19 mouse cellular contexts compared by ENCODE assay signal in genomic region chr7:143284866-143285265, GRCm38 (mm10).
DNase-seq lines count a peak whose midpoint lies in the region; ATAC-seq and TF ChIP-seq lines count a peak whose summit lies in the region.
"Had no signal": no experiment of that assay in that cellular context is flagged by ENCODE, and none has a peak within 500 bp of the region (broad histone marks: within the 10 kb centered on the region; RNA-seq: fewer than 3 reads in every experiment).

No protein-coding gene starts in this region.

- no peak overlapping the region for H3K4me2 ChIP-seq in liver, embryonic 15.5 days
- no peak overlapping the region for H3K4me2 ChIP-seq in liver, postnatal 0 days (ENCODE audit: low read depth, low read length)
- H3K4me2 ChIP-seq: embryonic facial prominence, embryonic 13.5 days; forebrain, embryonic 12.5 days; hindbrain, embryonic 12.5 days had no signal

- no peak for TF ChIP-seq CTCF in liver, postnatal 0 days (IDR thresholded peaks at IDR 0.05; ENCODE audit: low read depth)
- TF ChIP-seq CTCF in thymus, adult 2 months (IDR thresholded peaks at IDR 0.05; ENCODE audit: borderline replicate concordance, control insufficient read depth, extremely low read depth, insufficient read depth, low read length, poor library complexity): no peak

- H3K36me3 ChIP-seq in liver, embryonic 15.5 days (replicated peaks): no peaks in the 10 kb centered on the region
- H3K36me3 ChIP-seq in liver, postnatal 0 days (replicated peaks; ENCODE audit: insufficient read depth, low read length): no peaks in the 10 kb centered on the region
- no peaks in the 10 kb centered on the region for H3K36me3 ChIP-seq in thymus, adult 2 months (ENCODE audit: control insufficient read depth, insufficient read depth, low read length)
- H3K36me3 ChIP-seq: forebrain, embryonic 12.5 days; hindbrain, embryonic 12.5 days had no signal

- no peak for TF ChIP-seq POLR2A in thymus, adult 2 months (IDR thresholded peaks at IDR 0.05; ENCODE audit: control insufficient read depth, extremely low read depth, insufficient read depth, low read length, poor library complexity)

- 0 out of 2 replicates have a peak overlapping the region, but pooled peaks have one; percentile 6 for H3K9ac ChIP-seq in liver, embryonic 15.5 days
- no peak overlapping the region for H3K9ac ChIP-seq in liver, postnatal 0 days (replicated peaks)
- H3K9ac ChIP-seq: embryonic facial prominence, embryonic 13.5 days; forebrain, embryonic 12.5 days; hindbrain, embryonic 12.5 days had no signal

- H3K27me3 ChIP-seq in liver, embryonic 15.5 days: no peaks in the 10 kb centered on the region
- H3K27me3 ChIP-seq in liver, postnatal 0 days (ENCODE audit: insufficient read depth, low read length): no peaks in the 10 kb centered on the region
- no peaks in the 10 kb centered on the region for H3K27me3 ChIP-seq in thymus, adult 2 months (ENCODE audit: control insufficient read depth, insufficient read depth, low read length)
- H3K27me3 ChIP-seq: embryonic facial prominence, embryonic 13.5 days; hindbrain, embryonic 12.5 days; Patski had no signal

- H3K4me1 ChIP-seq in liver, embryonic 15.5 days (replicated peaks): peaks cover 70% of the 10 kb centered on the region
- H3K4me1 ChIP-seq in liver, postnatal 0 days (ENCODE audit: insufficient read depth): peaks cover 66% of the 10 kb centered on the region
- peaks cover 27% of the 10 kb centered on the region for H3K4me1 ChIP-seq in thymus, adult 2 months (replicated peaks; ENCODE audit: control insufficient read depth, insufficient read depth, low read length)

- H3K27ac ChIP-seq in liver, embryonic 15.5 days (replicated peaks): no peak overlapping the region
- H3K27ac ChIP-seq in liver, postnatal 0 days (ENCODE audit: low read depth): no peak overlapping the region
- H3K27ac ChIP-seq in thymus, adult 2 months (ENCODE audit: control insufficient read depth, insufficient read depth, low read length): peak overlapping the region; percentile 30
- H3K27ac ChIP-seq: embryonic facial prominence, embryonic 13.5 days; forebrain, embryonic 12.5 days; hindbrain, embryonic 12.5 days had no signal

- no peak for DNase-seq in liver, postnatal 0 days
- peak; percentile 22 for DNase-seq in thymus, adult 2 months
- peak; percentile 33 to 34 for DNase-seq in thymus, postnatal 10 days (ENCODE audit: low spot score in 2 of 2)
- DNase-seq in thymus, postnatal 4 days: peak; percentile 42
- no peak for DNase-seq in ovary, adult 18-20 months (ENCODE audit: low spot score)
- DNase-seq: adrenal gland, postnatal 14 days; cerebellum, adult 18-20 months; cerebellum, adult 9-11 months; cerebellum, postnatal 36 days; gastrocnemius, postnatal 25 days; heart, postnatal 10 days; heart, postnatal 4 days had no signal

- 36% methylated on average over 1 of the region's 1 CpGs for WGBS in liver, embryonic 15.5 days (ENCODE audit: insufficient replicate concordance)
- 60% methylated on average over 1 of the region's 1 CpGs for WGBS in liver, postnatal 0 days (ENCODE audit: insufficient replicate concordance)
- WGBS in thymus, adult 2 months: 3% methylated on average over 1 of the region's 1 CpGs

- TF ChIP-seq EP300 in liver, postnatal 0 days (IDR thresholded peaks at IDR 0.05; ENCODE audit: low read depth): no peak

- ATAC-seq in liver, embryonic 15.5 days (ENCODE audit: insufficient read depth): no peak
- no peak for ATAC-seq in liver, postnatal 0 days
- ATAC-seq: activated CD4-positive, CD25-positive, alpha-beta regulatory T cell, adult 4 months; forebrain, embryonic 16.5 days; Patski had no signal

- H3K9me3 ChIP-seq in liver, embryonic 15.5 days (replicated peaks): no peaks in the 10 kb centered on the region
- H3K9me3 ChIP-seq in liver, postnatal 0 days (ENCODE audit: low read length): no peaks in the 10 kb centered on the region
- H3K9me3 ChIP-seq: embryonic facial prominence, embryonic 13.5 days; forebrain, embryonic 12.5 days; hindbrain, embryonic 12.5 days had no signal

- no peak overlapping the region for H3K4me3 ChIP-seq in liver, embryonic 15.5 days (replicated peaks)
- no peak overlapping the region for H3K4me3 ChIP-seq in liver, postnatal 0 days (ENCODE audit: low read depth, low read length)
- no peak overlapping the region for H3K4me3 ChIP-seq in thymus, adult 2 months (ENCODE audit: control insufficient read depth, insufficient read depth, low read length)
- H3K4me3 ChIP-seq: embryonic facial prominence, embryonic 13.5 days; forebrain, embryonic 12.5 days; hindbrain, embryonic 12.5 days had no signal

Comparison
In these comparisons a context has a peak if more than half of its experiments do, and no peak if none do; other contexts are left out.
1. DNase-seq: peak in thymus, adult 2 months (single experiment), thymus, postnatal 10 days (2 of 2) and thymus, postnatal 4 days (single experiment); none in liver, postnatal 0 days (single experiment) and ovary, adult 18-20 months (single experiment).